Mouse (Mus musculus): ENCODE measurements around the gene Gsto2. TPM values are rescaled to one million over a fixed set of nuclear protein-coding genes. Genes with fewer than 3 reads are reported as not detected.
A peak's percentile ranks its signal among the peaks of the same experiment; 100 is the strongest.

The Gsto2 gene
- total RNA-seq, 2 experiments from 2014 or later: 1.7 to 2.6 TPM

DNA sequence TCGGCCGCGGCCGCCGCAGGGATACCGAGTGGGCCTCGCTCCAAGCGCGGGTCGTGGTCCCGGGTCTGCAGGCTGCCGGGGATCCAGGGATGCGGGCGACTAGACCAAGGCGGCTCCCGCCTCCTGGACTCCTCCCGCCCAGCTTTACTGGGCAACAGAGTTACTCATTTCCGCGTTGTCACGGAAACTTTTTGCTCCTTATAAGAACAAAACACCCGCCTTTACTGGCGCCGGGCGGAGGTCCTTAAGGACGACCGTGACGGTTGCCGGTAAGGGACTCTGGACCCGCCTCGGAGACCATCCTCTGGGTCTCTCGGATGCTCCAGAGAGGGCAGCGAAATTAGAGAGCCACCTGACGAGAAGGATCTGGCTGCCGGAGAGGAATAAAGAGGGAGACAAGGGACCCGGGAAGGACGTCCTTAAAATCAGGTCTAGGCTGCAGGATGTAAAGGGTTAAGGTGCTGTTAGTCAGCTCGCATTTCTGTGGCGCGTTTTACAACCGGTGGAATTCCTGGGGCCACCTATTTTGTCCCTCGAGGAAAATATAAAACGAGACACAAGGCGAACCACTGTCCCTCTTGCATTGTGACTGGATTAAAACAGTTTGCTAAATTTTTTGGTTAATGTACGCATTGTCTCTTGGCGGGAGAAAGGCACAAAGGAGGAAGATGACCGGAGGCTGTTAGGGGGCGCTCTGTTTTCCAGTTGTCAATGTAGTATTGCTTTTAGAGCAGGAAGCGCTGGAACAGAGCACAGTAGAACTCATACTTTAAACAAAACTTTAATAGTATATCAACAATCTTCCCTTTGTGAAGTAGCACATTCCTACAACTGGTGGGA lies 54.0 kb downstream of the Gsto2 start, which contains the start of the genes Cfap43 and Itprip:
Cfap43 (minus strand) TSS at position 162 of the 840 bp plus-strand sequence.
Itprip (minus strand) TSS at position 174 of the 840 bp plus-strand sequence.
- peak; percentile 82 to 85 for DNase-seq

DNA sequence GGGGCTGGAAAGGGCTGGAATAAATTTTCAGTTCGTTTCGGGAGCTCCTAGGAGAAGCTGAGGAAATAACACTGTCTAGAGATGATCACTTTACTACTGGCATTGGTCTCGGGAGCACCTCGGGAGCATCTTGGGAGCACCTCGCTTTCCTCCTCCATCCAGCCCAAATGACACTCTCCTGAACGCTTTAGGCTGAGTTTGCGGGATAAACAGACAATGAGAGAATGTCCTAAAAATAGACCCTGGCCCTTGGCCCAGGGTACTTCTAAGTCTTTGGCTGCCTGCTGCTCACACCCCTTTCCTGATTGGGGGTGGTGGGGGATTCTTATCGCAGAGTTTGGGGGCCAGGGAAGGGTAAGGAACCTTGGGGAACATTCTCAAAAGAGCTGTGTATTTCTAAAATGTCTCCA lies 54.6 kb downstream of the Gsto2 start:
- no peak for DNase-seq

DNA sequence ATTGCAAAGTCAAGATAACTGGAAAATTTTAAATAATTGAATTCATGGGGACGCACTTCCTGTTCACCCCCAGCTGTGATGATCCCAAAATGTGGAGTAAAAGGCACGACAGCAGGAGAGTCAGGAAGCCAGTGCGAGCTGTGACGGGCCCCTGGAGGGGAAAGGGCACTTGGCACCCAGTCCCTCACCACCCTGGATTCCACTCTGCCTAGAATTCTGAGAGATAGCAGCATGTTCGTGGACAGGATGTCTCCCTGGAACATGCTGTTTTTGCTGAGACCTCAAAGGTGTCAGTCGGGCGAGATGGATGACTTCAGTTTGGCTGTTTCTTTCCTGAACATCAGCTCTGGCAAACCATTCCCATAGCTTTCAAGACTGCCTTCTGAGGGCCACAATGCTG lies 60.5 kb downstream of the Gsto2 start:
- peak; percentile 47 to 51 for DNase-seq

- no peak for DNase-seq
These were observed 61.7 kb downstream of the Gsto2 start for GRCm38 (mm10) chr19:47927032-47927431.

DNA sequence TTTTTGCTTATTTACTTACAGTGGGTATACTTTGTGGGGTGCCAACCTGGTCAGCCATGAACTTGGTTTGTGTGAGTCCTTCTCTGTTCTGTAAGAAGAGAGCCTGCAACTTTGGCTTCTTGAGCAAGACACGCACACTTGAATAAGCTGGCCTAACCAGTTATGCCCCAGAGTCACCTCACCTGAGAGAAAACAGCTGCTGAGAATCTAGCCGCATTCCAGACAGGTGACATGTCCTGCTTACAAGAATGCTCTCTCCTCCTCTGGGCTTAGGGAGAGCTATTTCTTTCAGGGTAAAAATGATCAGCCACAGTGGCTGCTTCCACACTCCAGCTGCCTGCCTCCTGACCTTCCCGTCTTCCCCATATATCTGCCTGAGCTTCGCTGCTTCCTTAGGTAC lies 63.7 kb downstream of the Gsto2 start:
- DNase-seq: no peak

- DNase-seq: no peak
These were observed 66.8 kb downstream of the Gsto2 start for GRCm38 (mm10) chr19:47931982-47932638.

DNA sequence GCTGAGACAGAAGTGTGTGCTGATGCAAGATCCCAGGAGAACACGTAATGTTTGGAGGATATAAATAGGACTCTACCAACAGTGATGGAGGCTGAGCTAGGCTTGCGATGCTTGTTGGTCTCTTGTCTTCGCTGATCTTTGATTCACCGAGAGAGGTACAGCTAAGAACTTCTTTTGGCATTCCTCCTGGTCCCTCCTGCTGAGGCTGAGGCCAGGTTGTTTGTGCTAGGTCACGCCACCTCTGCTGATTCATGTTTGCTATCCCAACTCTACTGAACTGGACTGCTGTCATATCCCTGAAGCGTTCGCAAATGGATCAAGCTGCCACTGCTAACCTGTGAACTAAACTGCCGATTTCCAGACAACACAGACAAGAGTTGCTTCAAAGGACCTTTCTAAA lies 68.8 kb downstream of the Gsto2 start:
- no peak for DNase-seq

DNA sequence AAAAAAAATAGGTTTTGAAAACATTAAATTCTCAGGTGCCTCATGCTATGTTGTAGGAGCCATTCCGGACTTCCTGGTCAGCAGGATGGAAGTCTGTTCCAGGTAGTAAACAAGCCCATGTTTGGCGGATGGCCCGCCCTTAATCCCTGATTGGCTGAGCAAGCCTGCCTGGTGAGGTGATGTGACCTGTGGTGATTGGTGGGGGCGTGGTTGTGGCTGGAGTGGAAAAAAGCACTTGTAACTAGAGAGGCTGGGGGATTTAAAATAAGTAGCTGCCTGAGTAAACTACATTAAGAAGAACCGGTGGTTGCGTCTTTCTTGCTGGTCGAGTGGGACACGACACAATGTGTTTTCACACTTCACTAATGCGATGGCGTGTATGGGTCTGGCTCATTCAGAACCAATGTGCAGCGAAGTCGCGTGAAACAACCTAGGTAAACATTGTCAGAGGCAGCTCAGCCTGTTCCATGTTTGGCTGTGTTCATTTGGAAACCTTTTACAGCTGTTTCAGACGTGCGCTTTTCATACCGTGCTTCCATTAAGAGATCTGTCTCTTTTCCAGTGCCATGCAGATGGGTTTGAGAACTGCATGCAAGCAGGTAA lies 69.4 kb downstream of the Gsto2 start:
- no peak for DNase-seq

DNA sequence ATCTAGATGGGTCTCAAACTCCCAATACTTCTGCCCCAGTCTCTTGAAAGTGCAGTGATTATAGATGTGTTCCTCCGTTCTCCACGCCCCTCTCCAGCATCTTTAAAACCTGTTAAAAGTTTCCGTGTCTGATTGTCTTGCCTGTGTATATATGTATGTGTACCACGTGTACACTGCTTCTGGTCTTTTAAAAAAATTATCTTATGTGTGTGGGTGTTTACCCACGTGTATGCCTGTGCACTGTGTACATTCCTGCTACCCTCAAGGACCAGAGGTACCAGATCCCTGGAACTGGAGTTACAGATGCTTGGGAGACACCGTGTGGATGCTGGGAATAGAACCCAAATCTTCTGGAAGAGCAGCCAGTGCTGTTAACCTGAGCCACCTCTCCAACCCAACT lies 70.2 kb downstream of the Gsto2 start:
- no peak for DNase-seq

Small RNA genes lying within 50 kb of the gene (microRNA-seq; reads per million reads assigned to microRNA genes)
- not detected for gene Gm22240

Other genes starting within 250 kb of the Gsto2 start
- under 1 TPM in 1 of 2 experiments, not detected in 1; 0.17 TPM for gene Col17a1, start 173.4 kb upstream of the Gsto2 start, total RNA-seq (2021)
- 100 to 1,000 TPM in 1 of 2 experiments, 10 to 100 TPM in 1; 97.7 to 101 TPM for gene Sfr1, start 133.9 kb upstream of the Gsto2 start, total RNA-seq (2021)
- gene Gsto1, start 10.6 kb upstream of the Gsto2 start, total RNA-seq (2021): 100 to 1,000 TPM in 1 of 2 experiments, 10 to 100 TPM in 1; 92.1 to 145 TPM
- gene Cfap43, start 53.8 kb downstream of the Gsto2 start, total RNA-seq (2021): not detected
- 10 to 100 TPM; 17.9 to 25.1 TPM for gene Itprip, start 53.8 kb downstream of the Gsto2 start, total RNA-seq (2021)
- gene Cfap58, start 72.1 kb downstream of the Gsto2 start, total RNA-seq (2021): under 1 TPM in 1 of 2 experiments, not detected in 1; 0.13 TPM

All from adrenal gland, postnatal 36 days (tissue).